In the genomic region with DNA sequence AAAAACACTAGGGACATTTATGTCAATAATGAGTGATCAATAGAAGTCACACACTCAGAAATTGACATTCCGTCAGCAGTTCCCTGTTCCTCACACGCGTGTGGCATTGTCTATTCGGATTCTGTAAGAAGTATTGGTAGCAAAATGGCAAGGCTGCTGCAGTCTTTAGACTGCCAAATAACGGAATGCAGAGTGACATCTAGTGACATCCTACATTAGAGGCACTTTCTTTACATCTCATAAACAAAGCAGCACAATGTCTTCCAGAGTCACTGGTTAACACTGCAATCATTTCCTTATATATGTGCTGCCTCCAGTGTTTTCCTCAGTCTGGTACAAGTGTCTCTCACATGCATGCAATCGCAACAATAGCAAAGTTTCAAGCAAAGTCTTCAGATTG, we compare ENCODE assay signal across 30 mouse cellular contexts.
A peak's percentile ranks its signal among the peaks of the same experiment; 100 is the strongest.
DNase-seq lines count a peak whose midpoint lies in the region; ATAC-seq and TF ChIP-seq lines count a peak whose summit lies in the region.
"Had no signal": no experiment of that assay in that cellular context is flagged by ENCODE, and none has a peak within 500 bp of the region (broad histone marks: within the 10 kb centered on the region; RNA-seq: fewer than 3 reads in every experiment).

No protein-coding gene starts in this region.

- H3K27ac ChIP-seq in hindbrain, embryonic 15.5 days (replicated peaks): no peak overlapping the region
- no peak overlapping the region for H3K27ac ChIP-seq in hindbrain, embryonic 14.5 days
- H3K27ac ChIP-seq in lung, embryonic 15.5 days: no peak overlapping the region
- no peak overlapping the region for H3K27ac ChIP-seq in midbrain, postnatal 0 days (ENCODE audit: low read depth, low read length)
- H3K27ac ChIP-seq: embryonic facial prominence, embryonic 13.5 days; forebrain, embryonic 10.5 days; gastrocnemius, adult 2 months; liver, embryonic 14.5 days; midbrain, embryonic 12.5 days; neural tube, embryonic 12.5 days; stomach, embryonic 15.5 days had no signal

- no peaks in the 10 kb centered on the region for H3K9me3 ChIP-seq in hindbrain, embryonic 15.5 days
- no peaks in the 10 kb centered on the region for H3K9me3 ChIP-seq in hindbrain, embryonic 14.5 days (ENCODE audit: control insufficient read depth, low read length)
- H3K9me3 ChIP-seq in lung, embryonic 15.5 days: no peaks in the 10 kb centered on the region
- no peaks in the 10 kb centered on the region for H3K9me3 ChIP-seq in midbrain, postnatal 0 days (ENCODE audit: low read length)
- H3K9me3 ChIP-seq: embryonic facial prominence, embryonic 13.5 days; forebrain, embryonic 10.5 days; midbrain, embryonic 12.5 days; neural tube, embryonic 12.5 days; stomach, embryonic 15.5 days had no signal

- 72% methylated on average over 6 of the region's 6 CpGs for WGBS in hindbrain, embryonic 15.5 days
- 60% methylated on average over 6 of the region's 6 CpGs for WGBS in hindbrain, embryonic 14.5 days
- WGBS in lung, embryonic 15.5 days: 62% methylated on average over 6 of the region's 6 CpGs
- WGBS in midbrain, postnatal 0 days: 65% methylated on average over 6 of the region's 6 CpGs

- peak; percentile 34; the same call in 1 of the 2 replicates for ATAC-seq in hindbrain, embryonic 15.5 days (ENCODE audit: low FRiP score, low read depth)
- ATAC-seq in hindbrain, embryonic 14.5 days (ENCODE audit: low FRiP score): no peak
- ATAC-seq in lung, embryonic 15.5 days (ENCODE audit: borderline replicate concordance, extremely low read depth, low FRiP score, low TSS enrichment): peak; percentile 72; the same call in 1 of the 2 replicates
- no peak for ATAC-seq in midbrain, postnatal 0 days (ENCODE audit: low FRiP score)
- no peak for ATAC-seq in megakaryocyte progenitor cell, adult 5-6 weeks (replicated peaks; ENCODE audit: poor library complexity)
- ATAC-seq: CD4-positive, CD25-positive, alpha-beta regulatory T cell, adult 4 months; intestine, postnatal 0 days had no signal

- no peak overlapping the region for H3K4me3 ChIP-seq in hindbrain, embryonic 15.5 days
- H3K4me3 ChIP-seq in hindbrain, embryonic 14.5 days (replicated peaks; ENCODE audit: low read length): no peak overlapping the region
- no peak overlapping the region for H3K4me3 ChIP-seq in lung, embryonic 15.5 days
- no peak overlapping the region for H3K4me3 ChIP-seq in midbrain, postnatal 0 days (ENCODE audit: low read depth, low read length)
- H3K4me3 ChIP-seq: embryonic facial prominence, embryonic 13.5 days; forebrain, embryonic 10.5 days; gastrocnemius, adult 2 months; midbrain, embryonic 12.5 days; myocyte; neural tube, embryonic 12.5 days; stomach, embryonic 15.5 days had no signal

- no peaks in the 10 kb centered on the region for H3K4me1 ChIP-seq in hindbrain, embryonic 15.5 days (replicated peaks)
- no peaks in the 10 kb centered on the region for H3K4me1 ChIP-seq in hindbrain, embryonic 14.5 days (replicated peaks; ENCODE audit: control insufficient read depth, insufficient read depth, low read length)
- H3K4me1 ChIP-seq in lung, embryonic 15.5 days: no peaks in the 10 kb centered on the region
- H3K4me1 ChIP-seq in midbrain, postnatal 0 days (ENCODE audit: insufficient read depth, low read length): no peaks in the 10 kb centered on the region
- H3K4me1 ChIP-seq: embryonic facial prominence, embryonic 13.5 days; forebrain, embryonic 10.5 days; neural tube, embryonic 12.5 days; stomach, embryonic 15.5 days had no signal

- no peak overlapping the region for H3K9ac ChIP-seq in hindbrain, embryonic 15.5 days
- no peak overlapping the region for H3K9ac ChIP-seq in hindbrain, embryonic 14.5 days
- H3K9ac ChIP-seq in lung, embryonic 15.5 days: no peak overlapping the region
- no peak overlapping the region for H3K9ac ChIP-seq in midbrain, postnatal 0 days (replicated peaks; ENCODE audit: low read length, poor library complexity, severe bottlenecking)
- H3K9ac ChIP-seq: embryonic facial prominence, embryonic 13.5 days; liver, embryonic 14.5 days; midbrain, embryonic 12.5 days; neural tube, embryonic 12.5 days; stomach, embryonic 15.5 days had no signal

- peak; percentile 48 for TF ChIP-seq CTCF in midbrain, postnatal 0 days (IDR thresholded peaks at IDR 0.05)

- H3K27me3 ChIP-seq in hindbrain, embryonic 15.5 days: no peaks in the 10 kb centered on the region
- H3K27me3 ChIP-seq in hindbrain, embryonic 14.5 days (ENCODE audit: control insufficient read depth, insufficient read depth, low read length): no peaks in the 10 kb centered on the region
- no peaks in the 10 kb centered on the region for H3K27me3 ChIP-seq in lung, embryonic 15.5 days
- no peaks in the 10 kb centered on the region for H3K27me3 ChIP-seq in midbrain, postnatal 0 days (ENCODE audit: insufficient read depth, low read length)
- H3K27me3 ChIP-seq: embryonic facial prominence, embryonic 13.5 days; midbrain, embryonic 12.5 days; neural tube, embryonic 12.5 days; stomach, embryonic 15.5 days had no signal

- H3K4me2 ChIP-seq in hindbrain, embryonic 15.5 days: no peak overlapping the region
- no peak overlapping the region for H3K4me2 ChIP-seq in hindbrain, embryonic 14.5 days (replicated peaks)
- H3K4me2 ChIP-seq in lung, embryonic 15.5 days: no peak overlapping the region
- no peak overlapping the region for H3K4me2 ChIP-seq in midbrain, postnatal 0 days (ENCODE audit: low read depth, low read length, poor library complexity, severe bottlenecking)
- H3K4me2 ChIP-seq: embryonic facial prominence, embryonic 13.5 days; heart, embryonic 11.5 days; midbrain, embryonic 12.5 days; neural tube, embryonic 12.5 days; stomach, embryonic 15.5 days had no signal

- DNase-seq in hindbrain, embryonic 14.5 days (ENCODE audit: low spot score): no peak
- DNase-seq in lung, postnatal 36 days: no peak
- DNase-seq in brain, adult 2 months (ENCODE audit: low read depth, low spot score): peak; percentile 3
- peak; percentile 53 for DNase-seq in midbrain, postnatal 0 days (ENCODE audit: low spot score)
- DNase-seq: adrenal gland, postnatal 14 days; cerebellum, adult 18-20 months; cerebellum, postnatal 10 days; gastrocnemius, adult 2 months; gastrocnemius, postnatal 36 days; heart, adult 18-20 months; heart, postnatal 36 days; kidney, adult 9 months; kidney, postnatal 10 days; liver; lung, adult 2 months; right cerebral cortex, postnatal 14 days; thymus, postnatal 14 days had no signal

- no peaks in the 10 kb centered on the region for H3K36me3 ChIP-seq in hindbrain, embryonic 15.5 days
- no peaks in the 10 kb centered on the region for H3K36me3 ChIP-seq in hindbrain, embryonic 14.5 days (replicated peaks; ENCODE audit: control insufficient read depth, insufficient read depth)
- H3K36me3 ChIP-seq in lung, embryonic 15.5 days: no peaks in the 10 kb centered on the region
- no peaks in the 10 kb centered on the region for H3K36me3 ChIP-seq in midbrain, postnatal 0 days (ENCODE audit: insufficient read depth, low read length)
- H3K36me3 ChIP-seq: embryonic facial prominence, embryonic 13.5 days; forebrain, embryonic 10.5 days; midbrain, embryonic 12.5 days; neural tube, embryonic 12.5 days; stomach, embryonic 15.5 days had no signal

Comparison
In these comparisons a context has a peak if more than half of its experiments do, and no peak if none do; other contexts are left out.
1. ATAC-seq: peak in hindbrain, embryonic 15.5 days (single experiment) and lung, embryonic 15.5 days (single experiment); none in hindbrain, embryonic 14.5 days (single experiment), midbrain, postnatal 0 days (single experiment) and megakaryocyte progenitor cell, adult 5-6 weeks (single experiment).
2. DNase-seq: peak in brain, adult 2 months (single experiment) and midbrain, postnatal 0 days (single experiment); none in hindbrain, embryonic 14.5 days (single experiment) and lung, postnatal 36 days (single experiment).